Mouse (Mus musculus) skeletal muscle tissue, adult 2 months (tissue): ENCODE data around the gene Mgat4e.
"Not testable (repeated sequence)": the region's sequence is repeated elsewhere in the genome, so short reads cannot be mapped to it uniquely, and the experiment has no call there.

ENCODE experiments used
- DNase-seq: peaks from one replicate; pipeline ENCODE4 v3.0.0-alpha.2; 2012; ENCODE audit warnings: low read depth, low spot score

Mgat4e gene

DNA sequence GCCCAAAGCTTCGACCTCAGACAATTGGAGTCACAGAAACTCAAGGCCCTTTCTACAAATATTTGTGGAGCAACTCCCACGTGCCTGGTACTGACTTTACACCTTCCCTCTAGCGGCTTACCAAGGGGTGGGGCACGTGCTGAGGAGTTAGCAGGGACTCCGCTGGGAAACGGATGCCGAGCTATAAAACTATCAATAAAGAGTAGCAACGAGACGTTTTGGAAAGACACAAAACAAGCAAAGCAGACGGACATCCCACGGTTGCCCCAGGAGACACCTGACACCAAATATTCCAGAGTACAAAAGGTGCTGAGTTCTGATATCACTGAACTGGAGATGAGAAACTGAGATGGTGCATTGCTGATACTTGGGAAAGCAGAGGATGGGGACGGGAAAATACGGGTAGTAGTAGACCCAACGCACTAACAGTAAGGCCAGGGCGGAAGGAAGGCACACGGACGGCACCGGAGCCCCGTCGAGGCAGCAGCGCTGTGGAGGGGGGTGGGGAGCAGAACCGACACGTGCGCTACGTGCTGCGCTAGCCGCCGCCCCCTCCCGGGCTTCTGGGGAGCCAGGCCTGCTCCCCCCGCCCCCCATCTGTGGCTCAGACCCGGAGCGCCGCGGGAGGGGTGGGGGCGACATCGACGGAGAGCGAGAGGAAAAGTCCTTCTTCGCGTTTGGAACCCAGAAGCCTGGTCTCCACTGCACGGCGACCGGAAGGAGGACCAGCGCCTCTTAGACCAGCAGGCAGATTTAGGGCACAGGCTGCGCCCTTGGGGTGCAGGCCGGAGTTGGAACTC lies 6.6 kb upstream of the Mgat4e start:
- DNase-seq: no peak

DNA sequence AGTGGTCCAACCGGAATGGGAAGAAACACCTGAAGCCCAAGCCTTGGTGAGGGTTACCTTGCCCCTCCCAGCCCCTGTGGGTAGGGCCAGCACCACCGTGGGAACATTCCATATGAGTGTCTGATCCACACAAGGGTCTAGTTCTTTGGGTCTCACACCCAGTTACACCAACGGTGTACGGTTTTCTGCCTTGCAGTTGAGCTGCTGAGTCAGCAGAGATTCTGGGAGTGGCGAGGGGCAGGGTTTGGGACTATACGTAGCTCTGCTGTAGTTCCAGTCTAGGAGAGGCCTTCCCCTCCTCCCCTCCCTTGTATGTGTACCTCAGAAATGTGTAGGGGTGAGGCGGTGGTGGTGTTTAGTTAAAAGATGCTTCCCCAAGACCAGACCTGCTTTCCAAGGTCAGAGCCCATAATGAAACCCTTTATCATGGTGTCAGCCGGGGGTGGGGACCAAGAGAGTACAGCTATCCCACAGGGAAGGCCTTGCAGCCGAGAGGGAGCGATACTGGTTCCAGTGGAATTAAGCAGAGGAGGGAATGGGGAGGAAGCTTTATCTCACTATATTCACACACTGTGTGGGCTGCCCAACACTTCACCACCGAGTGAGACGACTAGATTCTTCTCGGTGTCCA lies 5.9 kb upstream of the Mgat4e start:
- DNase-seq: no peak

DNA sequence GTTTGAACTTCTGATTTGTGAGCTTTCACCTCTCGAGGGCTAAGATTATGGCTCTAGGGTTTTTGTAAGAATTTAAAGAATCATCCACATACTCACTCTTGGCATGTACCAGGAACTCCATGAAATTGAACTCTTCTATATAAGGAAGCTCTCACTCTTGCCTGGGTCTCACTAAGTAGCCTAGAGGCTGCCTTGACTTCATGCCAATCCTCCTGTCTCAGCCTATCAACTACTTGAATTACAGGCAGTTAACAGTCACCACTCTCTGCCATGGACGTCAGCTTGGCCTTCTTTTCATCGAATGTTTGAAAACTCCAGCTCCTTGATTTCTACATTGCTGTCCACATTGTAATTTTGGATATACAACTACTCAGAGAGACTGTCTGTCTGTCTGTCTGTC lies 2.9 kb upstream of the Mgat4e start:
- DNase-seq: no peak

DNA sequence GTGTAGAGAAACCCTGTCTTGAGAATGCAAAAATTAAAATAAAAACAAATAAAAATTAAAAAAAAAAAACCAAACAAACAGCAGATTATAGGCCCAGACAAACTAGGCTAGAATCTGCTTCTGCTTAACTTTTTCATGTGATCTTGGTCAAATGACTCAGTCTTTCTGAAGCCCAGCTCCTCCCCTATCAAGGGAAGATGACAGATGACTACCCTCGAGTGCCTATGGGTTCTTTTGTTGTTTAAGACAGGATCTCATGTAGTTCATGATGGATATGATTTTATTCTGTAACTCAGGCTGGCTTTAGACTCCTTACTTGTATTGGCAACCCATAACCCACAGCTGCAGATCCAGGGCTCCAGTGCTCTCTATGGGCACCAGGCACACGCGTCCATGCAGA lies 2.4 kb upstream of the Mgat4e start:
- DNase-seq: no peak

DNA sequence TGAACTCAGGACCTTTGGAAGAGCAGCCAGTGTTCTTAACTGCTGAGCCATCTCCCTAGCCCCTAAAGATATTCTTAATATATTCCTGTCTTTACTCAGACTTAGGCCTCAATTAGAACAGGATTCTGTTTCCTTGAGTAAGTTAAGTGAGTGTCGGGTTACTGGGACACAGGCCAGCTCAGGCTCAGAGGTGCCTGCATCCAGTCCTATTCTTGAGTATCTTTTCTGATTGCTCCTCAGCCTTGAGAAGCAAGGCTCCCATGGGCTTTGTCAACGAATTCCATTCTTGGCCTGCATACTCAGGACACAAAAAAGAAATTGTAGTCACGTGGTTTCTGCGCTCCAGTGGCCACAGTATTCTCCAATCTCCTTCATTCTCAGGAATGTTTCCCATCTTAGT lies 1.3 kb downstream of the Mgat4e start:
- DNase-seq: no peak

- no peak for DNase-seq
Observed at GRCm38 (mm10) chr1:134540610-134541009, 8.9 kb downstream of the Mgat4e start.

GRCm38 (mm10) chr1:134535513-134535912 lies 14.0 kb downstream of the Mgat4e start:
- DNase-seq: no peak

DNA sequence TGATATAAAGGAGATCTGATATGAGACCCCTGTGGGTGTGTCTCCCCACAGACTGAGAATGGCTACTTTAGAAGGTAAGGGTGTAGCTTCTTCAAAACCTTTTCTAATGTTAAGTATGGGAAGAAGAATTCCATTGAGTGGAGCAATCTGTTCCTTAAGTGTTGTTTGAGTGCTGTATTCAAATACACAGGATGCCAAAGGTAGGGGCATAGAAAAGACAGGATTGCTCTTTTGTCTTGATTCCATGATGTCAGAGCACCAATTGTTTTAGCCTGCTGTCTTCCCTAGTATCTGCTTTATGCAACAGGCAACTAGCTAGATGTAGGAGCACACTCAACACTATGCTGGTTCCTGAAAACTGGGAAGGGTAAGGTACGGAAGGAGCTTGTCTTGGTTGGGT lies 14.4 kb downstream of the Mgat4e start:
- DNase-seq: no peak

DNA sequence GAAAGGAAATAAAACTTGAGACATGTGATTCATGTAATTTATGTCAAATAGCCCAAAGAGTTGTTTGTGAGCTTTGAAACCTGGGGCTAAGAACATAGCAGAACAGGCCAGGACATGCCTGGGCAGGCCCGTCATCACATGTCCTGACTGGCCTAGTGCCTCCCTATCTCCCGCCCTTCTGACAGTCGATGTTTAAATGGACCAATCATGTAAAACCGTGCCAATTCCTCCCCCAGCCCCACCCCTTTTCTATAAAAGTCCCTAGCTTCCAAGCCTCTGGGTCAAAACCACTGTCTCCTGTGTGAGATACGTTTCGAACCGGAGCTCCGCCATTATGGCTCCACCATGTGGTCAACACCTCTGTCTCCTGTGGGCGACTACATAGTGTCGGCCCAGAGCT lies 15.8 kb downstream of the Mgat4e start:
- not testable (repeated sequence) for DNase-seq

DNA sequence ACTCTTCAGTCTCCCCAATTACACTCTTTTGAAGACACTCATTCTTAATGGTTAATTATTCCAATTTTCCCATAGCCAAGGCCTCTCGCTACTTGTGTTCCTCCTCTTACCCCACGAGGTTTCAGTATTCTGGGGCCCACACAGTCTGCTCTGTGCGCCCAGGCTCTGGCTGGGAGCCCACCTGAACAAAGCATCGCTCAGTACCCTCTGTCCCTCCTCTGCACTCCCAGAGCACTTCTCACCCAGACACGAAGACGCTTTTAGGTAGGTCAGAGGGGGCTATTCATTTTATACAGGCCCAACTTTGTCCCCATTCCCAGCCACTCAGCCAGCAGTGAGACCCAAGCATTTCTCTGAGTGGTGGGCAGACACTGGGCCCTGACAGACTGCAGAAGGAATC lies 18.9 kb downstream of the Mgat4e start:
- DNase-seq: no peak

- DNase-seq: no peak
Observed at GRCm38 (mm10) chr1:134526752-134527151, 22.7 kb downstream of the Mgat4e start.

- no peak for DNase-seq
Observed at GRCm38 (mm10) chr1:134525015-134525414, 24.5 kb downstream of the Mgat4e start.

- DNase-seq: no peak
Observed at GRCm38 (mm10) chr1:134524424-134524823, 25.1 kb downstream of the Mgat4e start.

GRCm38 (mm10) chr1:134522325-134522724 lies 27.2 kb downstream of the Mgat4e start:
- DNase-seq: no peak

DNA sequence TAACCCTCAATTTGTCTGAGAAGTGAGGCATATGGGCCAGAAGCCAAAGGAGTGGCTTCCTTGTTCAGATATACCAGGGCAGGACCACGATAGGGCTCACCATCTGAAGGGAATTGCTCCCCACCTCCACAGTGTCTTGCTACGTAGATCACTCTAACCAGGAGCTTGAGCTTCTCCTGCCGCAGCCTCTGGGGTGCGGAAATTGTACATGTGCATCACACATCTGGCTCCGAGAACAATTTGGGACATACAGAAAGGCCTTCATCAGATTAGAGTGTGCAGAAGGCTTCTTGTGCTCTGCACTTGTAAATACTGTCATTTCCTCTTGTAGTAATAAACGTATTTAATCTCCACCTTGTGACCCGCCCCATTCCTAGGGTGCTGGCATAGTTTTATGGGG lies 28.3 kb downstream of the Mgat4e start:
- no peak for DNase-seq

GRCm38 (mm10) chr1:134520001-134520721 lies 29.3 kb downstream of the Mgat4e start:
- DNase-seq: no peak

- not testable (repeated sequence) for DNase-seq
Observed at GRCm38 (mm10) chr1:134519201-134519600, 30.3 kb downstream of the Mgat4e start.

GRCm38 (mm10) chr1:134518677-134519076 lies 30.8 kb downstream of the Mgat4e start:
- peak; percentile 84 for DNase-seq

DNA sequence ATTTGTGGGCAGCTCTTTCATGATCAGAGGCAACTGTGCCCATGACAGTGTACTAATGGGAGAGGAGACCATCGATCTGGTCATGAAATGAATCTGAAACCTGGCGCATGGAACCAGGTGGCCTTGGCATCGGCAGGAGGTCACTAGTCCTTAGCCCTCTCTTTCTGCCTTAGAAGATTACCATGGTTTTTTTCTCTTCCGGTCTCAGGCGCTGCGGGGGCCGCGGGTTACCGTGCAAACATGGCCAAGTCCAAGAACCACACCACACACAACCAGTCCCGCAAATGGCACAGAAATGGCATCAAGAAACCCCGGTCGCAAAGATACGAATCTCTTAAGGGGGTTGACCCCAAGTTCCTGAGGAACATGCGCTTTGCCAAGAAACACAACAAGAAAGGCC lies 31.6 kb downstream of the Mgat4e start:
- not testable (repeated sequence) for DNase-seq

DNA sequence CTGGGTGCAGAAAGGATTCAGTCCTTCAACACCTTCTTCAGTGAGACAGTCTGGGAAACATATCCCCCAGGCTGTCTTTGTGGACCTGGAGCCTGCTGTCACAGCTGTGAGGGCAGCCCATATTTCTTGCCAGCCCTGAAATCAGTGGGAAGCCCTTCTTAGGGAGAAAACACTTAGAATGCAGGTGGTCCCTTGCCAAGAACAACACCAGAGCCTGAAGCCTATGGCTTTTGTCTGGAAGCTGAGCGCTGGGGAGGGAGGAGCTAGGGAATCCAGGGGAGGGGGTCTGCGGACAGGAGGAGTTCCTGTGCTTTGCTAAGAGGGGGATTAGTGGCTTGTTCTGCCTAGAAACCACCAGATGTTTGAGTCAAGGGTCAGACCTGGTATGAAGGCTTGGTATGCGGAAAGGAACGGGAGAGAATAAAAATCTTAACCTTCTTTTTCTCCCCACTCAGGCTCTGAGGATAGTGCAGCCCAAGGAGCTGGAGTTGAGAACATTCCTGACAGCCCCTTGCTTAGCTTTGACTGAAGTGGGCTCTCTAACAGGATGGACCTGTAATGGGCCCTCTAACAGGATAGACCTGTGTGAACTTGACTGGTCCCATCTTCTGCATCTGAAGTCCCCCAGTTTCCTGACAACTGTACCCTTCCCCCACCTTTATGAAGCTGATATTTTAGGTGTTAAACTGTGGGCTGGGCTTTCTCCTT lies 32.8 kb downstream of the Mgat4e start:
- DNase-seq: no peak

DNA sequence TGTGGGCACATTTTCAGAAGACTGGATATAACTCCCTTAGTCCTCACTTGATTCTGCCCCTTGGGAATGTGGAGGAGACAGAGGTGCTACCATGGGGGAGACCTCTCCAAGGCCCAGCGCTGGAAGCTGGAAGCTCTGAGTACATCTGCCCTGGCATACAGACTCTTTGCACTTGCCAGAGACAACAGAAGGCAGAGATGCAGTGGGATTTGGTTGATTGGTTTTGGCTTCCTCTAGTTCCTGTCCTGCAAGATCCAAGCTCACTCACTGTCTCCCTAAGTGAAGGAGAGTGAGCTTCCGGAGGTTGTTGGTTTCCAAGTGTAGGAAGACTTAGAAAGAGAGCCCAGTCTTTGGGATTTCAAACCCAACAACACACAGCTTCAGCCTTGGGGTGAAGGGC lies 33.6 kb downstream of the Mgat4e start:
- DNase-seq: no peak
